Mouse (Mus musculus) lung, adult 18-20 months (tissue): ENCODE results near the gene Vmn2r93.

Source experiments
- DNase-seq, 2 experiments: peaks; one replicate each; pipeline ENCODE4 v3.0.0; 2022; ENCODE audit warnings: mixed read lengths in 2 of 2

The Vmn2r93 gene

DNA sequence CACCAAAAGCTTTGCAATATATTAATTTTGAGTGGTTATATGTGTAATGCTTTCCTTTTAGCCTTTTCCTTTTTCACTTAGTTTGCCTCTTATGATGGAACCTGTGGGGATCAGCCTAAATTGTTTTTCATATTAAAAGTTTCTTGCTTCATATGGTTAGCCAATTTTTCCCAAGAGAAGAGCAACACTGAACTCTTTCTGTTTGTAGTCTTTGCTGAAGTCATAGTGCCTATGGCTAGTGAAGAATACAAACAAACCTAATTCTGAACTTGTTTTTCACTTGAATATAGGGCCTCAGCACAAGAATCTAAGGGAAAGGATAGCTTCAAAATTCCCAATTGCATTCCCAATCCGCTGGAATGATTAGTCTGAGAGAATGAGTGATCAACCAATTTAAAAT lies at the start of gene Vmn2r93:
TSS of gene Vmn2r93 (plus strand) at position 301 of the 400 bp plus-strand sequence.
- DNase-seq, result no peak

DNA sequence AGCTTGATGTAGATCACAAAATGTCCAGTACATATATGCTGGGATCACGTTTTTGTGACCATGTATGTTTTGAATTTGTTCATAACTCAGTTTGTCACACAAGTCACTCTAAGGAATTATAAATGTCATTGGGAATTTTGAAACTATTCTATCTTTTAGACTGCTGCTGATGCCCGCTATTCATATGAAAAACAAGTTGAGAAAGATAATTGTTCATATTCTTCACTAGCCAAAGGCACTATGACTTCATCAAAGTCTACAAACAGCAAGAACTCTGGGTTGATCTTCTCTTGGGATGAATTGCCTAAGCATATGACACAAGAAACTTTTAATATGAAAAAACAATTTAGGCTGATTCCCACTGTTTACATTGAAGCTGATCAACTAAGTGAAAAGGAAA lies 20.2 kb upstream of the Vmn2r93 start, which contains the start of gene Vmn2r94:
TSS of gene Vmn2r94 (minus strand) at position 101 of the 400 bp plus-strand sequence.
- DNase-seq, result no peak

DNA sequence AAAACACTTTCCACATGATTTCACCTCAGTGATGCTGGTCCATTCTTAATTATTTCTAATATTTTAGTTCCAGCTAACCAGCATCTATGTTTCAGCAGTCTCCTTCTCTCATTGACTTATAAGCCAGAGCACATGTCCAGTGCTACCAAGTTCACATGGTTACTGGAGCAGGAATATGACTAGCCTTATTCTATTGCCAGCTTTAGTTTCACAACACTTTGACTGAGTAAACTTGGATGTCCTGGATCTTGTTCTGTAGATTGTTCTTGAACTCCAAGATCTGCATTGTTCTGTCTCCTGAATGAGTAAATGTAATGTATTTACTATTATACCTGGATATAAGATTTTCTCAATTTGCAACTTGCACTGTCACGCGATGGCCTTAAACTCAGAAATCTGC lies 25.1 kb downstream of the Vmn2r93 start:
- no peak for DNase-seq

DNA sequence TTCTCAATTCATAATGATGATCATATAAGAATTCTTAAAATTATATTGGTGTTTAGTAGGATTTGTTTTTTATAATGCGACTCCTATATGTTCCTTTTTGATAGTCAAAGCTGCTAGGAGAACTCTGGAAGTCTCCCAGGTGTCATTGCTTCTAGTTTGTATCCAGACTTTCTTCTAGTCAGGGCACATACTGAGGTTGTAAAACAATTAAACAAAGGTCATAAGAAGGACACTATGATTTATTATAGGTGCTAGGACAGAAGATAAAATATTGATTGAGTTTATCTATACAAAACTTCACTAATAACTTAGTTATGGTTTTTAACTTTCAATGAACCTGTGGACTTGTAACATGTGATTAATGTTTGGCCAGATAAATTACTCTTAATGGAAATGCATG lies 62.1 kb downstream of the Vmn2r93 start:
- DNase-seq, result no peak

DNA sequence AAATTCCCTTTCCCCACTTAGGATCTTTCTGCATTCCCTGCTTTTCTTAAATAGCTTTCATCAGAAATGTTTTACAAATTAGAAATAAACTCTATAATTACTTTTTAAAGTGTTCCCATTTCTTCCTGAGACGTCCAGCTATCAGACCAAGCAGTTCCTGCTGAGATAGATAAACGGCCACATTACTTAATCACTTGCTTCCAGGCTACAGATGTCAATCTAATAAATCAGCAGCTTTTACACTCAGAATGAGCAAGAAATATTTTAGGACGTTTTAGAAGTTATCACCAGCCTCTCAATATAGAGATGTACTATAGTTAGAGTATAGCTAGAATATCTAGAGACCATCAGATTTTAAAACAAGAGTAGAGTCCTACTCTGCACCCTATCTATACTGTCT lies 62.7 kb downstream of the Vmn2r93 start:
- no peak for DNase-seq
